Mouse (Mus musculus) stomach, adult 2 months (tissue): ENCODE data around the gene Avpi1. TPM values are rescaled to one million over a fixed set of nuclear protein-coding genes. Genes with fewer than 3 reads are reported as not detected.

ENCODE experiments used
- polyA plus RNA-seq: library from polyadenylated mRNA; depleted of rRNA; stranded (reverse); fragments of >200 nt; gene quantifications from 2 replicates; pipeline ENCODE4 v1.2.3, GENCODE M21; 2012; rRNA removed

The Avpi1 gene
- polyA plus RNA-seq: 37.5 and 71.1 TPM in 2 replicates

DNA sequence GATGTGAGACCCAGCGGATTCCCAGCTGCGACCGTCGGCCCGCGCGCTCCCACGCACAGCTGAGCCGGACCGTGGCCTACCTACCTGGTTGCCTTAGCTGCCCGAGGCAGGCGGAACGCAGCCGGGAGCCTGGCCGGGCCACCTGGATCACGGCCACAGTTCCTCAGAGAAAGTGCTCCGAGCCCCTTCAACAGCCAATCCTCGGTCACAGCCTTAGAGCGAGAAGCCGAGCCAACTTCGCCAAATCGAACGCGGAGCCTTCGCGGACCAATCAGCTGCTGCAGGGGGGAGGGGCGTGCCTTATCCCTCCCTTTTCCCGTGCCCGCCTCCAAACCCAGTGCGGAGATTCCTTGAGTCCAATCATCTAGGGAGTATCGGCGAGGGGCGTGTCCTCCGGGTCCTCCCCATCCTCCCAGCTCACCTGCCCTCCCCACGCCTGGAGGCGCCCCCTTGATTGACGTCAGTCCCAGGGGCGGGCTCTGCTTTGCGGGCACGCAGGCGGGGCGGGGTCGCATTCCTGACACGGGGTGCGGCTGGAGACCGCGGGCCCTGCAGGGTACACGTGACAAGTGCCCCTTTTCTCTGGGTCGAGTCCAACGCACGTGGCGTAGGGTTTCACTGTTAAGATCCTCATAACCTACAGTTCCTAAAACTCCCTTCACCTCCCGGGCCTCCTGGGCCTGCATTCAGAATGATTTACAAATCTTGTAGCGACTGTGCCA, at the start of gene Avpi1:
TSS of gene Avpi1 (minus strand) at position 273 of the 722 bp plus-strand sequence.

DNA sequence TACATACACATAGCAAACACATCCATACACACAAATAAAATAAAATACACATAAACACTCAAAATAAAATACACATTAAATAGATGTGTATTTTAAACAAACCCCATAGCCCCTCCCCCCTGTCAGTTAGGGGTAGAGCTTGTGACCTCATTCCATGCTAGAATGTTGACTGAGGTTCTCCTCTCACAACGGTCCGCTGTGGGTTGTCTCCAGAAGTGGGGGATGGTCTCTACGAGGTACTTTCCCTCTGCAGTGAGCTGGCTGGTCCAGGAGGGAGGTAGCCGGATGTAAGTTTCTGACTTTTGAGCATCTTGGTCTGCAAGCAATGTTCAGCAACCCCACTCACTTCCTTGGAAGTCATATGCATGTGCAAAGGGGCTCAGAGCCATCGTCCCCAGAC, 34.9 kb upstream of the Avpi1 start, which contains the start of gene Zfyve27:
TSS of gene Zfyve27 (plus strand) at position 188 of the 400 bp plus-strand sequence.

DNA sequence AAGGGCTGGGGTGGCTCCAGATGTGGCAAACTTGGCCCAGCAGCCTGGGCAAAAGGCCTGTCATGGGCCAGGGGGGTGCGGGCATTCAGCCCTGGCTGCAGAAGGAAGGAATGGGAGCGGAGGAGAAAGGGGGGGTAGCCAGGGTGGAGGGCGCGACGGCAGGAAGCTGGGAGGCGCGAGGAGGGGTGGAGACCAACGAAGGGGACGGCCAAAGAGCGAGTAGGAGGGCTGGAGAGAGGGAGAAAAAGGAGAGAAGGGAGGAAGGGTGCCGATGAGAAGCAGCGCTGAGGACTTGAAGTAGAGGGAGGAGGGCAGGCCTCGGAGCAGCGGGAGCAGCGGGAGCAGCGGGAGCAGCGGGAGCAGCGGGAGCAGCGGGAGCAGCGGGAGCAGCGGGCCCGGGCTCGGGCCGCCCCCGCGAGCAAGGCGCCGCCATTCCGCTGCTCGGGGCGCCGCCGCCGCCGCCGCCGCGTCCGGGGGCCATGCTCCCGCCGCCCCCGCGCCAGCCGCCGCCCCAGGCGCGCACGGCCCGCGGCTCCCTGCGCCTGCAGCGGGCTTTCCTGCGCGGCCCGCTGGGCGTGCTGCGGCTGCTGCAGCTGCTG, 18.4 kb upstream of the Avpi1 start, which contains the start of gene Marveld1:
TSS of gene Marveld1 (plus strand) at position 231 of the 599 bp plus-strand sequence.

DNA sequence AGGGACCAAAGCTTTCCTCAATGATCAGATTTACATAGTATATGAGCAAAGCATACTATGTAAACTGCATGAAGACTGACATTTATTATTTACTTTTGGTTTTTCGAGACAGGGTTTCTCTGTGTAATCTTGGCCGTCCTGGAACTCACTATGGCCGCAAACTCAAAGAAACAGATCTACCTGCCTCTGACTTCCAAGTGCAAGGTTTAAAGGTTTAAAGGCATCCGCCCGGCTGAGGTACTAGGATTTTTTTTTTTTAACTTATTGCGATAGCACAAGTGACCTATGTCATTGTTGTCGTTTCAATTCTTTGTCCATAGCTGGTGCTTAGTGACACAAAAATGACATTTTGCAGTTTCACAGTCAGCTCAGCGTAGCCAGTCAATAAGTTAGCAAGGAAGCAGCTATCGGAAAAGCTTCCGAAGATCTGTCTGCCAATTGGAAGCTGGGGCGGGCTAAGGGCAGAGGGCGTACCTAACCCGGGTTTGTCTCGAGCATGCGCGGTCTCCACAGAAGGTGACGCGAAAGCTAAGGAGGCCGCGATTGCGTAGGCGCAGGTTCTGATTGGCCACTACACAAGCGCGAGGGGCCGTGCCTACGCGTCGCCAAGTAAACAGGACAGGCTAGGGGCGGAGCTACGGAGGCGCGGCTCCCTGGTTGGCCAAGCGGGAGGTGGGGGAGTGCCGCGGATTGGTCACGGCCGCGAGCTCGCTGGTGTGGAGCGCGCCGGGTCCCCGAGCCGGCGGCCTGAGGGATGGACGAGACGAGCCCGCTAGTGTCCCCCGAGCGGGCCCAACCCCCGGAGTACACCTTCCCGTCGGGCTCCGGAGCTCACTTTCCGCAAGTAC, 38.9 kb downstream of the Avpi1 start, which contains the start of gene Pi4k2a:
TSS of gene Pi4k2a (plus strand) at position 723 of the 848 bp plus-strand sequence.

DNA sequence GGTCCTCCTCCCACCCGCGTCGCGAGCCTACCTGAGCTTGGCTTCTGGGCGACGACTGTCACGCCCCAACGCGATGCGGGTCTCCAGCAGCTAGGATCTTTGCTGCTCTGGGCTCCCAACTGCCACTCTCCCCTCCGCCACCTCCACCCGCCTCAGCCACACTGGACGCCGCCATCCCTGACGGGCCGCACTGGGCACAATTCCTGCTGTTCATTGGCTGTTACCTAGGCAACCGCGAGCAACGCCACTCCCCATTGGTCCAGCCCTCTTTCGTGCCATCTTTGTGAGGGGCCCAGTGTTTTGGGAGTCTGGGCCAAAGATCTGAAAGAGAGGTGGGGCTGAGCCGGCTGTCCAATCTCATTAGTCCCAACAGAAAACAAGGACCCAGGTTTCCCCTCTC, 42.7 kb downstream of the Avpi1 start, which contains the start of gene Morn4:
TSS of gene Morn4 (minus strand) at position 192 of the 400 bp plus-strand sequence.

Other genes with a start within 250 kb of the Avpi1 start
- 1.9 and 2.7 TPM in 2 replicates for gene Rrp12, start 232.9 kb downstream of the Avpi1 start, polyA plus RNA-seq
- gene Pgam1, start 217.1 kb downstream of the Avpi1 start, polyA plus RNA-seq: 105 and 148 TPM in 2 replicates
- 2.5 and 3.4 TPM in 2 replicates for gene Exosc1, start 195.6 kb downstream of the Avpi1 start, polyA plus RNA-seq
- 29.1 and 32.4 TPM in 2 replicates for gene Zdhhc16, start 195.6 kb downstream of the Avpi1 start, polyA plus RNA-seq
- gene Mms19, start 147.9 kb downstream of the Avpi1 start, polyA plus RNA-seq: 19.0 and 22.6 TPM in 2 replicates
- 15.6 and 23.6 TPM in 2 replicates for gene Ubtd1, start 147.3 kb downstream of the Avpi1 start, polyA plus RNA-seq
- 0.09 TPM in 1 of 2 replicates, not detected in the other for gene Ankrd2, start 93.1 kb downstream of the Avpi1 start, polyA plus RNA-seq
- gene Hoga1, start 83.4 kb downstream of the Avpi1 start, polyA plus RNA-seq: 0.39 and 0.90 TPM in 2 replicates
- not detected in 2 replicates for gene 4933411K16Rik, start 76.8 kb downstream of the Avpi1 start, polyA plus RNA-seq
- 2.2 and 2.4 TPM in 2 replicates for gene Morn4, start 42.7 kb downstream of the Avpi1 start, polyA plus RNA-seq
- 13.3 and 18.7 TPM in 2 replicates for gene Pi4k2a, start 38.6 kb downstream of the Avpi1 start, polyA plus RNA-seq
- gene Marveld1, start 18.3 kb upstream of the Avpi1 start, polyA plus RNA-seq: 60.6 and 81.2 TPM in 2 replicates
- gene Zfyve27, start 34.9 kb upstream of the Avpi1 start, polyA plus RNA-seq: 11.5 and 11.6 TPM in 2 replicates
- gene Sfrp5, start 73.2 kb upstream of the Avpi1 start, polyA plus RNA-seq: 6.6 and 8.4 TPM in 2 replicates
- 0.39 and 0.63 TPM in 2 replicates for gene Golga7b, start 118.5 kb upstream of the Avpi1 start, polyA plus RNA-seq